Mouse (Mus musculus): ENCODE results near the gene Riok1. TPM values are rescaled to one million over a fixed set of nuclear protein-coding genes. Genes with fewer than 3 reads are reported as not detected.

Gene Riok1
- polyA plus RNA-seq, 1 experiment from 2014 or later: 28.1 TPM

GRCm38 (mm10) chr13:38080725-38081124 is 43.9 kb downstream of the Riok1 start:
- H3K4me2 ChIP-seq (ENCODE audit: low read length): no peak overlapping the region
- H3K4me1 ChIP-seq (ENCODE audit: control insufficient read depth in 2 of 2, insufficient read depth in 2 of 2, low read length in 2 of 2): peaks cover 7 to 10% of the 10 kb centered on the region in 2 experiments; a peak in 2 of 4 replicates
- no peaks in the 10 kb centered on the region for H3K27me3 ChIP-seq (ENCODE audit: control insufficient read depth, insufficient read depth, low read length)
- no peak overlapping the region for H3K4me3 ChIP-seq (ENCODE audit: control insufficient read depth in 1 of 2, insufficient read depth in 1 of 2, low read depth in 1 of 2, low read length in 2 of 2)
- no peaks in the 10 kb centered on the region for H3K36me3 ChIP-seq (ENCODE audit: control insufficient read depth, insufficient read depth, low read length)
- no peaks in the 10 kb centered on the region for H3K9me3 ChIP-seq (ENCODE audit: control insufficient read depth, low read length)
- H3K9ac ChIP-seq (ENCODE audit: low read length): no peak overlapping the region
- no peak for ATAC-seq (ENCODE audit: insufficient number of reproducible peaks, insufficient read depth, low FRiP score, low read depth)
- H3K27ac ChIP-seq (replicated peaks in 1 of 2; ENCODE audit: control insufficient read depth in 1 of 2, insufficient read depth in 1 of 2, low read depth in 2 of 2, low read length in 2 of 2): no peak overlapping the region
- 86% methylated on average over 14 of the region's 14 CpGs for WGBS

- H3K9me3 ChIP-seq (ENCODE audit: control insufficient read depth, low read length): no peaks in the 10 kb centered on the region
- H3K4me2 ChIP-seq (ENCODE audit: low read length): no peak overlapping the region
- no peaks in the 10 kb centered on the region for H3K36me3 ChIP-seq (ENCODE audit: control insufficient read depth, insufficient read depth, low read length)
- peaks cover 7 to 10% of the 10 kb centered on the region in 2 experiments; a peak in 2 of 4 replicates for H3K4me1 ChIP-seq (ENCODE audit: control insufficient read depth in 2 of 2, insufficient read depth in 2 of 2, low read length in 2 of 2)
- no peak for ATAC-seq (ENCODE audit: insufficient number of reproducible peaks, insufficient read depth, low FRiP score, low read depth)
- WGBS: 63% methylated on average over 7 of the region's 7 CpGs
- H3K27me3 ChIP-seq (ENCODE audit: control insufficient read depth, insufficient read depth, low read length): no peaks in the 10 kb centered on the region
- H3K27ac ChIP-seq (replicated peaks in 1 of 2; ENCODE audit: control insufficient read depth in 1 of 2, insufficient read depth in 1 of 2, low read depth in 2 of 2, low read length in 2 of 2): no peak overlapping the region
- no peak overlapping the region for H3K4me3 ChIP-seq (ENCODE audit: control insufficient read depth in 1 of 2, insufficient read depth in 1 of 2, low read depth in 1 of 2, low read length in 2 of 2)
- H3K9ac ChIP-seq (ENCODE audit: low read length): no peak overlapping the region
These were observed 44.4 kb downstream of the Riok1 start for GRCm38 (mm10) chr13:38081161-38081560.

- Histone ChIP-seq H3K27me3 (ENCODE audit: control insufficient read depth, insufficient read depth, low read length) (no peaks in the 10 kb centered on the region), H3K27ac (replicated peaks in 1 of 2; ENCODE audit: control insufficient read depth in 1 of 2, insufficient read depth in 1 of 2, low read depth in 2 of 2, low read length in 2 of 2) (no peak overlapping the region), H3K9ac (ENCODE audit: low read length) (no peak overlapping the region), H3K36me3 (ENCODE audit: control insufficient read depth, insufficient read depth, low read length) (no peaks in the 10 kb centered on the region), H3K4me2 (ENCODE audit: low read length) (no peak overlapping the region), H3K4me1 (ENCODE audit: control insufficient read depth in 2 of 2, insufficient read depth in 2 of 2, low read length in 2 of 2) (peaks cover 21 to 32% of the 10 kb centered on the region in 2 experiments), H3K9me3 (ENCODE audit: control insufficient read depth, low read length) (no peaks in the 10 kb centered on the region), H3K4me3 (ENCODE audit: control insufficient read depth in 1 of 2, insufficient read depth in 1 of 2, low read depth in 1 of 2, low read length in 2 of 2) (no peak overlapping the region)
- 26% methylated on average over 3 of the region's 3 CpGs for WGBS
- no peak for ATAC-seq (ENCODE audit: insufficient number of reproducible peaks, insufficient read depth, low FRiP score, low read depth)
These were observed 49.9 kb downstream of the Riok1 start for GRCm38 (mm10) chr13:38086711-38087110.

- WGBS: 63% methylated on average over 3 of the region's 3 CpGs
- H3K27me3 ChIP-seq (ENCODE audit: control insufficient read depth, insufficient read depth, low read length): no peaks in the 10 kb centered on the region
- no peaks in the 10 kb centered on the region for H3K36me3 ChIP-seq (ENCODE audit: control insufficient read depth, insufficient read depth, low read length)
- no peak overlapping the region for H3K4me2 ChIP-seq (ENCODE audit: low read length)
- no peaks in the 10 kb centered on the region for H3K9me3 ChIP-seq (ENCODE audit: control insufficient read depth, low read length)
- no peak for ATAC-seq (ENCODE audit: insufficient number of reproducible peaks, insufficient read depth, low FRiP score, low read depth)
- H3K9ac ChIP-seq (ENCODE audit: low read length): no peak overlapping the region
- H3K27ac ChIP-seq (replicated peaks in 1 of 2; ENCODE audit: control insufficient read depth in 1 of 2, insufficient read depth in 1 of 2, low read depth in 2 of 2, low read length in 2 of 2): no peak overlapping the region
- H3K4me1 ChIP-seq (ENCODE audit: control insufficient read depth in 2 of 2, insufficient read depth in 2 of 2, low read length in 2 of 2): peaks cover 20 to 29% of the 10 kb centered on the region in 2 experiments
- H3K4me3 ChIP-seq (ENCODE audit: control insufficient read depth in 1 of 2, insufficient read depth in 1 of 2, low read depth in 1 of 2, low read length in 2 of 2): no peak overlapping the region
These were observed 51.2 kb downstream of the Riok1 start for GRCm38 (mm10) chr13:38088008-38088407.

GRCm38 (mm10) chr13:38089449-38089848 is 52.7 kb downstream of the Riok1 start:
- Histone ChIP-seq H3K4me1 (ENCODE audit: control insufficient read depth in 2 of 2, insufficient read depth in 2 of 2, low read length in 2 of 2) (peaks cover 17 to 24% of the 10 kb centered on the region in 2 experiments), H3K4me3 (ENCODE audit: control insufficient read depth in 1 of 2, insufficient read depth in 1 of 2, low read depth in 1 of 2, low read length in 2 of 2) (no peak overlapping the region), H3K4me2 (ENCODE audit: low read length) (no peak overlapping the region), H3K27me3 (ENCODE audit: control insufficient read depth, insufficient read depth, low read length) (no peaks in the 10 kb centered on the region), H3K9me3 (ENCODE audit: control insufficient read depth, low read length) (no peaks in the 10 kb centered on the region), H3K27ac (replicated peaks in 1 of 2; ENCODE audit: control insufficient read depth in 1 of 2, insufficient read depth in 1 of 2, low read depth in 2 of 2, low read length in 2 of 2) (no peak overlapping the region), H3K9ac (ENCODE audit: low read length) (no peak overlapping the region), H3K36me3 (ENCODE audit: control insufficient read depth, insufficient read depth, low read length) (no peaks in the 10 kb centered on the region)
- peak; percentile 17; the same call in 1 of the 2 replicates for ATAC-seq (ENCODE audit: insufficient number of reproducible peaks, insufficient read depth, low FRiP score, low read depth)
- 71% methylated on average over 6 of the region's 6 CpGs for WGBS

- no peaks in the 10 kb centered on the region for H3K36me3 ChIP-seq (ENCODE audit: control insufficient read depth, insufficient read depth, low read length)
- H3K27me3 ChIP-seq (ENCODE audit: control insufficient read depth, insufficient read depth, low read length): no peaks in the 10 kb centered on the region
- ATAC-seq (ENCODE audit: insufficient number of reproducible peaks, insufficient read depth, low FRiP score, low read depth): 0 out of 2 replicates have a peak, but pooled peaks have one; percentile 17
- H3K4me3 ChIP-seq (ENCODE audit: control insufficient read depth in 1 of 2, insufficient read depth in 1 of 2, low read depth in 1 of 2, low read length in 2 of 2): no peak overlapping the region
- H3K27ac ChIP-seq (replicated peaks in 1 of 2; ENCODE audit: control insufficient read depth in 1 of 2, insufficient read depth in 1 of 2, low read depth in 2 of 2, low read length in 2 of 2): no peak overlapping the region
- WGBS: 27% methylated on average over 4 of the region's 4 CpGs
- no peak overlapping the region for H3K9ac ChIP-seq (ENCODE audit: low read length)
- no peaks in the 10 kb centered on the region for H3K9me3 ChIP-seq (ENCODE audit: control insufficient read depth, low read length)
- no peak overlapping the region for H3K4me2 ChIP-seq (ENCODE audit: low read length)
- H3K4me1 ChIP-seq (ENCODE audit: control insufficient read depth in 2 of 2, insufficient read depth in 2 of 2, low read length in 2 of 2): peaks cover 17 to 24% of the 10 kb centered on the region in 2 experiments
These were observed 53.1 kb downstream of the Riok1 start for GRCm38 (mm10) chr13:38089871-38090270.

GRCm38 (mm10) chr13:38096207-38096606 is 59.4 kb downstream of the Riok1 start:
- no peak for ATAC-seq (ENCODE audit: insufficient number of reproducible peaks, insufficient read depth, low FRiP score, low read depth)
- WGBS: 61% methylated on average over 4 of the region's 4 CpGs
- Histone ChIP-seq H3K27ac (replicated peaks in 1 of 2; ENCODE audit: control insufficient read depth in 1 of 2, insufficient read depth in 1 of 2, low read depth in 2 of 2, low read length in 2 of 2) (no peak overlapping the region), H3K4me3 (ENCODE audit: control insufficient read depth in 1 of 2, insufficient read depth in 1 of 2, low read depth in 1 of 2, low read length in 2 of 2) (no peak overlapping the region), H3K4me2 (ENCODE audit: low read length) (no peak overlapping the region), H3K27me3 (ENCODE audit: control insufficient read depth, insufficient read depth, low read length) (no peaks in the 10 kb centered on the region), H3K9me3 (ENCODE audit: control insufficient read depth, low read length) (no peaks in the 10 kb centered on the region), H3K4me1 (ENCODE audit: control insufficient read depth in 2 of 2, insufficient read depth in 2 of 2, low read length in 2 of 2) (peaks cover 4 to 5% of the 10 kb centered on the region in 2 experiments; a peak in 3 of 4 replicates), H3K9ac (ENCODE audit: low read length) (no peak overlapping the region), H3K36me3 (ENCODE audit: control insufficient read depth, insufficient read depth, low read length) (no peaks in the 10 kb centered on the region)

- Histone ChIP-seq H3K4me1 (ENCODE audit: control insufficient read depth in 2 of 2, insufficient read depth in 2 of 2, low read length in 2 of 2) (no peaks in the 10 kb centered on the region), H3K27me3 (ENCODE audit: control insufficient read depth, insufficient read depth, low read length) (no peaks in the 10 kb centered on the region), H3K4me3 (ENCODE audit: control insufficient read depth in 1 of 2, insufficient read depth in 1 of 2, low read depth in 1 of 2, low read length in 2 of 2) (no peak overlapping the region), H3K9ac (ENCODE audit: low read length) (no peak overlapping the region), H3K36me3 (ENCODE audit: control insufficient read depth, insufficient read depth, low read length) (no peaks in the 10 kb centered on the region), H3K9me3 (ENCODE audit: control insufficient read depth, low read length) (no peaks in the 10 kb centered on the region), H3K27ac (replicated peaks in 1 of 2; ENCODE audit: control insufficient read depth in 1 of 2, insufficient read depth in 1 of 2, low read depth in 2 of 2, low read length in 2 of 2) (no peak overlapping the region), H3K4me2 (ENCODE audit: low read length) (no peak overlapping the region)
- 65% methylated on average over 4 of the region's 4 CpGs for WGBS
- ATAC-seq (ENCODE audit: insufficient number of reproducible peaks, insufficient read depth, low FRiP score, low read depth): no peak
These were observed 66.6 kb downstream of the Riok1 start for GRCm38 (mm10) chr13:38103406-38103805.

All from heart, embryonic 14.5 days (tissue).